Mouse (Mus musculus): ENCODE results near the gene Szrd1.

Gene Szrd1

GRCm38 (mm10) chr4:141114521-141114981 lies 25.0 kb downstream of the Szrd1 start:
- DNase-seq = peak; percentile 70 to 79

GRCm38 (mm10) chr4:141113831-141114230 lies 25.7 kb downstream of the Szrd1 start:
- DNase-seq = peak; percentile 58 to 70

GRCm38 (mm10) chr4:141108196-141108732 lies 31.3 kb downstream of the Szrd1 start:
- DNase-seq = no peak

- DNase-seq = no peak
Measured at GRCm38 (mm10) chr4:141106526-141107183, 32.9 kb downstream of the Szrd1 start.

GRCm38 (mm10) chr4:141101855-141102254 lies 37.7 kb downstream of the Szrd1 start:
- DNase-seq = peak in 1 of 2 experiments; percentile 27

- DNase-seq = no peak
Measured at GRCm38 (mm10) chr4:141101291-141101690, 38.3 kb downstream of the Szrd1 start.

GRCm38 (mm10) chr4:141099956-141100355 lies 39.6 kb downstream of the Szrd1 start:
- DNase-seq = no peak

GRCm38 (mm10) chr4:141098935-141099334 lies 40.6 kb downstream of the Szrd1 start:
- DNase-seq = no peak

GRCm38 (mm10) chr4:141096710-141097109 lies 42.9 kb downstream of the Szrd1 start:
- DNase-seq = no peak

GRCm38 (mm10) chr4:141095016-141095415 lies 44.6 kb downstream of the Szrd1 start:
- DNase-seq = no peak

- no peak for DNase-seq
Measured at GRCm38 (mm10) chr4:141088714-141089113, 50.9 kb downstream of the Szrd1 start.

- DNase-seq = no peak
Measured at GRCm38 (mm10) chr4:141088033-141088432, 51.5 kb downstream of the Szrd1 start, which contains the start of gene Spata21. Gene Spata21 (plus strand): TSS chr4:141088333.

- no peak for DNase-seq
Measured at GRCm38 (mm10) chr4:141086862-141087261, 52.7 kb downstream of the Szrd1 start.

- no peak for DNase-seq
Measured at GRCm38 (mm10) chr4:141078510-141079137, 61.0 kb downstream of the Szrd1 start.

- DNase-seq = peak; percentile 95 to 96
Measured at GRCm38 (mm10) chr4:141077681-141078509, 61.7 kb downstream of the Szrd1 start, which contains the start of gene Necap2. Gene Necap2 (minus strand): TSS chr4:141078357.

GRCm38 (mm10) chr4:141076761-141077506 lies 62.6 kb downstream of the Szrd1 start:
- DNase-seq = peak; percentile 44 to 50

GRCm38 (mm10) chr4:141074109-141074508 lies 65.5 kb downstream of the Szrd1 start:
- no peak for DNase-seq

GRCm38 (mm10) chr4:141073661-141074060 lies 65.9 kb downstream of the Szrd1 start:
- peak; percentile 69 to 86 for DNase-seq

- DNase-seq = no peak
Measured at GRCm38 (mm10) chr4:141072502-141072901, 67.1 kb downstream of the Szrd1 start.

GRCm38 (mm10) chr4:141069731-141070130 lies 69.8 kb downstream of the Szrd1 start:
- DNase-seq = peak; percentile 63 to 73

- DNase-seq = no peak
Measured at GRCm38 (mm10) chr4:141068655-141069054, 70.9 kb downstream of the Szrd1 start.

- no peak for DNase-seq
Measured at GRCm38 (mm10) chr4:141067516-141068046, 72.0 kb downstream of the Szrd1 start.

All from lung, adult 18-20 months (tissue).